Mouse (Mus musculus): Measurements from ENCODE around the gene B4galt1. TPM values are rescaled to one million over a fixed set of nuclear protein-coding genes. Genes with fewer than 3 reads are reported as not detected.

B4galt1 gene
- polyA plus RNA-seq, 2 experiments: 14.3 to 30.3 TPM

DNA sequence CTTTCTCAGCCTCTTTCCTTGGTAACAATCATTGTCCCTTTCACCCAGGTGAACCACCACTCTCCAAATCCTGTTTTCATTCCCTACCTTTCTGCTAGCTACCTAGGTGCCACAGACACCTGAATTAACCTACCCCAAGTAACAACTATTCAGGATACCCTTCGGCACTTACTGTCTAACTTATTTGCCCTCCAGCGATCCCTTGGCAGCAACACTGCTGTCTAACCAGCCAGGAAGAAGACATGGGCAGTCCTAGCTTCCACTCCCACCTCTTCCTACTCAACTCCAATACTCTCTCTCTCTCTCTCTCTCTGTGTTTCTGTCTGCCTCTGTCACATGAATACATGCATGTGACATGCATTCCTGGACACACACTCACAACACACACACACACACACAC lies 27.0 kb downstream of the B4galt1 start:
- 82% methylated on average over 2 of the region's 2 CpGs for WGBS (ENCODE audit: insufficient replicate concordance)
- H3K4me1 ChIP-seq (replicated peaks; ENCODE audit: control insufficient read depth in 2 of 2, insufficient read depth in 2 of 2, low read length in 1 of 2): peaks cover 4 to 10% of the 10 kb centered on the region in 2 experiments

DNA sequence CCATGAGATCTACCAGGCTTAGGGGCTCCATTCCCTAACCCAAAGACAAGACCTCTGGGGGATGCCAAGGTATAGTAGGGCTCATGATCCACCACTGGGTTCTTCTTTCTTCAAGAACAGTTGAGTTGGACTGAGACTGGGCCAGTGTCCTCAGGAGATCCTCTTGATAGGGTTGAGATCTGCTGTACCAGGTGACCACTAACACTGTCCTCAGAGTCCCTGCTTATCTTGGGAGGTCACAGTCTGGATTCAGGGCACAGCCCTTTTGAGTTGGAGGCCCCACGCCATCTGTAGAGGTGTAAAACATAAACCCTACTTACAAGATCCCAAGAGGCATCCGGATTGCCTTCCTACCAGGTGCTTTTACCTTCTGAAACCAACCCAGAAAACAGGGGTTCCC lies 27.8 kb downstream of the B4galt1 start:
- Histone ChIP-seq H3K4me3 (ENCODE audit: insufficient read depth in 1 of 2, low read depth in 2 of 2, low read length in 2 of 2) (no peak overlapping the region), H3K27me3 (ENCODE audit: control insufficient read depth, insufficient read depth, low read length) (no peaks in the 10 kb centered on the region), H3K4me1 (replicated peaks; ENCODE audit: control insufficient read depth in 2 of 2, insufficient read depth in 2 of 2, low read length in 1 of 2) (peaks cover 4 to 10% of the 10 kb centered on the region in 2 experiments), H3K4me2 (ENCODE audit: low read depth) (no peak overlapping the region), H3K36me3 (replicated peaks; ENCODE audit: control insufficient read depth, insufficient read depth, low read depth) (peaks cover 30% of the 10 kb centered on the region), H3K9ac (replicated peaks) (no peak overlapping the region), H3K27ac (no peak overlapping the region), H3K9me3 (ENCODE audit: control insufficient read depth, low read length) (no peaks in the 10 kb centered on the region)
- DNase-seq (ENCODE audit: low read depth in 3 of 3, low spot score in 3 of 3) (no peak), ATAC-seq (ENCODE audit: insufficient read depth) (no peak)
- 67% methylated on average over 2 of the region's 2 CpGs for WGBS (ENCODE audit: insufficient replicate concordance)
- TF ChIP-seq EP300 (IDR thresholded peaks at IDR 0.05; ENCODE audit: low read depth): no peak
- no peak for TF ChIP-seq CTCF (IDR thresholded peaks at IDR 0.05; ENCODE audit: low read depth)

More for the DNA sequence above, 27.0 kb downstream of the B4galt1 start:
- Histone ChIP-seq H3K9ac (replicated peaks) (no peak overlapping the region), H3K9me3 (ENCODE audit: control insufficient read depth, low read length) (no peaks in the 10 kb centered on the region), H3K27ac (no peak overlapping the region), H3K27me3 (ENCODE audit: control insufficient read depth, insufficient read depth, low read length) (no peaks in the 10 kb centered on the region), H3K4me2 (ENCODE audit: low read depth) (no peak overlapping the region), H3K36me3 (replicated peaks; ENCODE audit: control insufficient read depth, insufficient read depth, low read depth) (peaks cover 23% of the 10 kb centered on the region), H3K4me3 (ENCODE audit: insufficient read depth in 1 of 2, low read depth in 2 of 2, low read length in 2 of 2) (no peak overlapping the region)
- ATAC-seq (ENCODE audit: insufficient read depth) (no peak), DNase-seq (ENCODE audit: low read depth in 3 of 3, low spot score in 3 of 3) (no peak)
- no peak for TF ChIP-seq EP300 (IDR thresholded peaks at IDR 0.05; ENCODE audit: low read depth)
- no peak for TF ChIP-seq CTCF (IDR thresholded peaks at IDR 0.05; ENCODE audit: low read depth)

DNA sequence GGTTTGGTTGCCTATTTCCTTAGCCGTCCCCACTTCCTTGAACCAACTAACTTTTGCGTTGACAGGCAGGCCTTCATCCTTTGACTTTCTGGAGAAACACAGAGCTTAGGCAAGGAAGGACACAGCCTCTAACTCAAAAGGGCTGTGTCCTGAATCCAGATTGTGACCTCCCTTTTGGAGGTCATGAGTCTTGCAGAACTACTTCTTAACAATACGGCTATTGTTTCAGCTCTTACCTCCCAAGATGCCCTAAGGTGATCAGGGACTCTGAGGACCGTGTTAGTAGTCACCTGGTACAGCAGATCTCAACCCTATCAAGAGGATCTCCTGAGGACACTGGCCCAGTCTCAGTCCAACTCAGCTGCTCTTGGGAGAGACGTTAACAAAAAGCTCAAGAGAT lies 28.7 kb downstream of the B4galt1 start:
- ATAC-seq (ENCODE audit: insufficient read depth) (no peak), DNase-seq (ENCODE audit: low read depth in 3 of 3, low spot score in 3 of 3) (no peak)
- Histone ChIP-seq H3K4me3 (ENCODE audit: insufficient read depth in 1 of 2, low read depth in 2 of 2, low read length in 2 of 2) (no peak overlapping the region), H3K27me3 (ENCODE audit: control insufficient read depth, insufficient read depth, low read length) (no peaks in the 10 kb centered on the region), H3K27ac (no peak overlapping the region), H3K9me3 (ENCODE audit: control insufficient read depth, low read length) (no peaks in the 10 kb centered on the region), H3K9ac (replicated peaks) (no peak overlapping the region), H3K36me3 (replicated peaks; ENCODE audit: control insufficient read depth, insufficient read depth, low read depth) (peaks cover 36% of the 10 kb centered on the region), H3K4me1 (replicated peaks; ENCODE audit: control insufficient read depth in 2 of 2, insufficient read depth in 2 of 2, low read length in 1 of 2) (peaks cover 4 to 8% of the 10 kb centered on the region in 2 experiments; a peak in 3 of 4 replicates), H3K4me2 (ENCODE audit: low read depth) (no peak overlapping the region)
- 61% methylated on average over 5 of the region's 5 CpGs for WGBS (ENCODE audit: insufficient replicate concordance)
- no peak for TF ChIP-seq EP300 (IDR thresholded peaks at IDR 0.05; ENCODE audit: low read depth)
- TF ChIP-seq CTCF (IDR thresholded peaks at IDR 0.05; ENCODE audit: low read depth): no peak

DNA sequence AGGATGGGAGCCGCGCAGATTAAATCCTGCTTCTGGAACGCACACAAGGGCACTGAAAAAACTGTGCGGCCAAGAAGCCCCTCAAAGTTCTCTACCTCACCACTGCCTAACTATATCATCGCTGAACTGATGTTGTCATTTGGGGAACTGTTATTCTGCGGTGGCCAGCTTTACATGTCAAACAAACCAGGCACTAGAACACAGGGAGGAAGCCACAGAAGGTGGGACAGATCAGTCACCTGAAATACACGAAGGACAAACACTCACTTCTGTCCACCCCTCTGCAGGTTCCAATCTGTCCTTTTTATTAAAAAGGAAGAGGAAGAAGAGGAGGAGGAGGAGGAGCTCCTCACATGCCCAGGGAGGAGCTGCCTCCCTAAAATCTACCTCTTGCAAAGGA lies 29.3 kb downstream of the B4galt1 start:
- 52% methylated on average over 7 of the region's 7 CpGs for WGBS (ENCODE audit: insufficient replicate concordance)
- Histone ChIP-seq H3K36me3 (replicated peaks; ENCODE audit: control insufficient read depth, insufficient read depth, low read depth) (peaks cover 41% of the 10 kb centered on the region), H3K27ac (no peak overlapping the region), H3K9me3 (ENCODE audit: control insufficient read depth, low read length) (no peaks in the 10 kb centered on the region), H3K27me3 (ENCODE audit: control insufficient read depth, insufficient read depth, low read length) (no peaks in the 10 kb centered on the region), H3K4me1 (replicated peaks; ENCODE audit: control insufficient read depth in 2 of 2, insufficient read depth in 2 of 2, low read length in 1 of 2) (peaks cover 4 to 13% of the 10 kb centered on the region in 2 experiments; a peak in 3 of 4 replicates), H3K9ac (replicated peaks) (no peak overlapping the region), H3K4me2 (ENCODE audit: low read depth) (no peak overlapping the region), H3K4me3 (ENCODE audit: insufficient read depth in 1 of 2, low read depth in 2 of 2, low read length in 2 of 2) (no peak overlapping the region)
- no peak for TF ChIP-seq CTCF (IDR thresholded peaks at IDR 0.05; ENCODE audit: low read depth)
- no peak for TF ChIP-seq EP300 (IDR thresholded peaks at IDR 0.05; ENCODE audit: low read depth)
- DNase-seq (ENCODE audit: low read depth in 3 of 3, low spot score in 3 of 3): no peak
- ATAC-seq (ENCODE audit: insufficient read depth): no peak

DNA sequence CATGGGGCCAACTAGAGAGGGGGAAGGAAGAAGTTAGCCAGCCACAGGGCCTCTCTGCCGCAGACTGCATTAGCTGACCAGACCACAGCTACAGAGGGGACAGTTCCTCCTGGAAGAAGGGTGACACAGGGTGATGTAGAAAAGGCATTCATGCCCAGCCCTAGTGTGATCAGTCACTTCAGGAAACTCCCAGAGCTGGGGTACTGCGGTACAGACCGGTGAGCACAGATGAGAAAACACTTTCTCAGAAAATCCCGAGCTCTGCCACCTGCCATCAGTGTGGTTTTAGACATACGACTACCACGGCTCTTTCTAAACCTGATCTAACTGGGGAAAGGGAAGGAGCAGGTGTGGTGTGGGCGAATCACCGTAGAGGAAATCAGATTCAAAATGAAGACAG lies 30.1 kb downstream of the B4galt1 start:
- Histone ChIP-seq H3K4me3 (ENCODE audit: insufficient read depth in 1 of 2, low read depth in 2 of 2, low read length in 2 of 2) (no peak overlapping the region), H3K27ac (no peak overlapping the region), H3K4me2 (ENCODE audit: low read depth) (no peak overlapping the region), H3K27me3 (ENCODE audit: control insufficient read depth, insufficient read depth, low read length) (no peaks in the 10 kb centered on the region), H3K36me3 (replicated peaks; ENCODE audit: control insufficient read depth, insufficient read depth, low read depth) (peaks cover 41% of the 10 kb centered on the region), H3K4me1 (replicated peaks; ENCODE audit: control insufficient read depth in 2 of 2, insufficient read depth in 2 of 2, low read length in 1 of 2) (peaks cover under 1 to 18% of the 10 kb centered on the region in 2 experiments; a peak in 3 of 4 replicates), H3K9me3 (ENCODE audit: control insufficient read depth, low read length) (no peaks in the 10 kb centered on the region), H3K9ac (replicated peaks) (no peak overlapping the region)
- 35% methylated on average over 8 of the region's 8 CpGs for WGBS (ENCODE audit: insufficient replicate concordance)
- ATAC-seq (ENCODE audit: insufficient read depth) (no peak), DNase-seq (ENCODE audit: low read depth in 3 of 3, low spot score in 3 of 3) (no peak)
- TF ChIP-seq EP300 (IDR thresholded peaks at IDR 0.05; ENCODE audit: low read depth) (no peak), CTCF (IDR thresholded peaks at IDR 0.05; ENCODE audit: low read depth) (no peak)
